Mouse (Mus musculus): Measurements from ENCODE around the gene Acap1. TPM values are rescaled to one million over a fixed set of nuclear protein-coding genes. Genes with fewer than 3 reads are reported as not detected.
"Not testable (repeated sequence)": the region's sequence is repeated elsewhere in the genome, so short reads cannot be mapped to it uniquely, and the experiment has no call there.

The Acap1 gene
- polyA plus RNA-seq, 1 experiment from 2014 or later, result 0.52 TPM

DNA sequence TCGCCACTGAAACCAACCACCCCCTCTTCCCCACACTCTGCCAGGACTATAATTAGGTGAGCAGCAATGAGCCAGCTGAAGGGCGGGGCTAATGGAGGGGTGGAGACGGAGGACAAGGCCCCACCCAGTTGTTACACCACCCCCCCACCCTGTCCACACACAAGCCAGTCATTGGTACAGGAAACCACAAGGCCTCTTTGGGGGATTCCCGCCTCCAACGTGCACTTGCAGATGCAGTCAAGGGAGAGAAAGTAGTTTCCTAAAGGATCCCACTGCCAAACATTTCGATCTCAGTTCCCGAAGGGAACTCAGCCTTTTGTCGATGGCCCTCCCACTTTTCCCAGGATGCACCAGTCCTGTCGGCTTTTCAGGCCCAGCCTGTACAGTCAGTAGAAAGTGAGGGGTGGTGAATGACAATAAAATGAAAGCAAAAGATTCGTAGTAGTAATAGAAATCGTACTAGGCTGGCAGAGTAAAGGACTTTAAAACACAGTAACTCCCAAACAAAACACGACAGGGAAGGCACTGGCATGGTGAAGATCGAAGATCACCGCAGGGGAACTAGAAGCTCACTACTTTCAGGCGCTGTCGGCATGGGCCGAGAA is 24.4 kb upstream of the Acap1 start:
- Histone ChIP-seq H3K4me3 (peak overlapping the region; percentile 91), H3K9me3 (no peaks in the 10 kb centered on the region), H3K27me3 (no peaks in the 10 kb centered on the region), H3K36me3 (peaks cover 41% of the 10 kb centered on the region), H3K4me2 (peak overlapping the region; percentile 93), H3K27ac (replicated peaks) (peak overlapping the region; percentile 95), H3K4me1 (replicated peaks) (peaks cover 40% of the 10 kb centered on the region), H3K9ac (peak overlapping the region; percentile 87)
- WGBS, result 2% methylated on average over 17 of the region's 17 CpGs
- ATAC-seq (ENCODE audit: low FRiP score, low read depth), result no peak

DNA sequence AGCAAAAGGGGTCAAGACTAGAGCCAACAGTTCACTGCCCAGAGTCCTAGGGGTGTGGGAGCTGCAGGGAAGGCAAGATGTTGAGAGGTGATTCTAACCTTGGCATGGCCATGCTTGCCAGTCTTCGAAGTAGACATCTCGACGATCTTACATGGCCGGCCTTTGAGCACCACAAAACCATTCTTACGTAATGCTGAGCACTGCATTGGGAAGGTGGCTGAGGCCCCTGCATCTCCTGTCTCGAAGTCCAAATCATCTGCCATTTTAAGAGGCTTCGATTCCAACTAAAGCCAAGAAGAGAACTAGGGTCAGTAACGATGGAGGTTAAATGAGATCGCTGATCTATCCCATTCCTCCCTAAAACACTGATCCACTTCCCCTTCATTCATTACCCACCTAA is 23.7 kb upstream of the Acap1 start:
- H3K36me3 ChIP-seq, result peaks cover 41% of the 10 kb centered on the region
- peak overlapping the region; percentile 91 for H3K4me3 ChIP-seq
- peak overlapping the region; percentile 93 for H3K4me2 ChIP-seq
- 83% methylated on average over 9 of the region's 9 CpGs for WGBS
- ATAC-seq (ENCODE audit: low FRiP score, low read depth), result no peak
- H3K27me3 ChIP-seq, result no peaks in the 10 kb centered on the region
- H3K9ac ChIP-seq, result no peak overlapping the region
- no peaks in the 10 kb centered on the region for H3K9me3 ChIP-seq
- no peak overlapping the region for H3K27ac ChIP-seq (replicated peaks)
- H3K4me1 ChIP-seq (replicated peaks), result peaks cover 46% of the 10 kb centered on the region

DNA sequence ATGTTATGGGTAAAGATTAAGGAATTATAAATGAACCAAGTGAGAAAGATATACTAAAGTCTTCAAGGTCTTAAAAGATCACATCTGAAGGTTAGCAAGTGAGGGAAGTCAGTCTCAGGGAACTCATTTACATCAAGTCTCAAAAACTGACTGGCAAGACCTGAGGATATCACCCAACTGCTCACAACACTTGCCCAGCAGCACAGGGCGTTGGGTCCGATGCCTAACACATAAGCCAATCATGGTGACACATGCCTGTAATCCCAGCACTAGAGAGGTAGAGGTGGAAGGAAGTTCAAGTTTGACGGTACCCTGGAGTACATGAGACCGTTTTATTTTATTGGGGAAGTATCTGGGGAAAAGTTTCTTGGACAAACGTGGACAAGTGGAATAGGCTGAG is 22.8 kb upstream of the Acap1 start:
- WGBS, result 91% methylated on average over 5 of the region's 5 CpGs
- H3K27ac ChIP-seq (replicated peaks), result no peak overlapping the region
- no peaks in the 10 kb centered on the region for H3K27me3 ChIP-seq
- peaks cover 52% of the 10 kb centered on the region for H3K4me1 ChIP-seq (replicated peaks)
- ATAC-seq (ENCODE audit: low FRiP score, low read depth), result no peak
- no peak overlapping the region for H3K4me2 ChIP-seq
- no peaks in the 10 kb centered on the region for H3K9me3 ChIP-seq
- H3K4me3 ChIP-seq, result no peak overlapping the region
- H3K9ac ChIP-seq, result no peak overlapping the region
- H3K36me3 ChIP-seq, result peaks cover 43% of the 10 kb centered on the region

DNA sequence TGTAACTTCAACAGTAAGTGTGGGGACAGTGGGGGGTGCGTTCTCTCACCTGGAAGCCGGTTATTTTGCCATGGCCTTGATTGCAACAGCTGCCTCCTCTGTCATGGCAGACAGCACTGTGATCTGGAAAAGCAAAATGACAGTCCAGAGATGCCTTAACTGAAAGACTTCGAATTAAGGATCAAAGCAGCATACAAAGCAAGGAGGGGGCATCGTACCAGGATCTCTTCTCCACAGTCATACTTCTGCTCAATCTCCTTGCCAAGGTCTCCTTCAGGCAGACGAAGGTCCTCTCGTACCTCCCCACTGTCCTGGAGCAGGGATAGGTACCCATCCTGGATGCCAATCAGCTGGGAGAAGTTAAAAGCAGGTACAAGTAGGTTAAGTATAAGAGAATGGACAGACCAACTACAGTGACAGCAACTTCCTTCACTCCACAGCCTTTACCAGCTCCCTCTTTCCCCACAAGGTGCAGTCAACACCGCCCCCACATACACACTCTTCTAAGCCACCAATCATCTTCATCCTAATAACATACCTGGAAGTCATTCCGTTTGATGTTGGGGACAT is 22.1 kb upstream of the Acap1 start:
- no peaks in the 10 kb centered on the region for H3K27me3 ChIP-seq
- 89% methylated on average over 8 of the region's 8 CpGs for WGBS
- no peak overlapping the region for H3K9ac ChIP-seq
- H3K36me3 ChIP-seq, result peaks cover 47% of the 10 kb centered on the region
- H3K9me3 ChIP-seq, result no peaks in the 10 kb centered on the region
- ATAC-seq (ENCODE audit: low FRiP score, low read depth), result no peak
- H3K4me1 ChIP-seq (replicated peaks), result peaks cover 51% of the 10 kb centered on the region
- H3K4me3 ChIP-seq, result no peak overlapping the region
- no peak overlapping the region for H3K27ac ChIP-seq (replicated peaks)
- no peak overlapping the region for H3K4me2 ChIP-seq

DNA sequence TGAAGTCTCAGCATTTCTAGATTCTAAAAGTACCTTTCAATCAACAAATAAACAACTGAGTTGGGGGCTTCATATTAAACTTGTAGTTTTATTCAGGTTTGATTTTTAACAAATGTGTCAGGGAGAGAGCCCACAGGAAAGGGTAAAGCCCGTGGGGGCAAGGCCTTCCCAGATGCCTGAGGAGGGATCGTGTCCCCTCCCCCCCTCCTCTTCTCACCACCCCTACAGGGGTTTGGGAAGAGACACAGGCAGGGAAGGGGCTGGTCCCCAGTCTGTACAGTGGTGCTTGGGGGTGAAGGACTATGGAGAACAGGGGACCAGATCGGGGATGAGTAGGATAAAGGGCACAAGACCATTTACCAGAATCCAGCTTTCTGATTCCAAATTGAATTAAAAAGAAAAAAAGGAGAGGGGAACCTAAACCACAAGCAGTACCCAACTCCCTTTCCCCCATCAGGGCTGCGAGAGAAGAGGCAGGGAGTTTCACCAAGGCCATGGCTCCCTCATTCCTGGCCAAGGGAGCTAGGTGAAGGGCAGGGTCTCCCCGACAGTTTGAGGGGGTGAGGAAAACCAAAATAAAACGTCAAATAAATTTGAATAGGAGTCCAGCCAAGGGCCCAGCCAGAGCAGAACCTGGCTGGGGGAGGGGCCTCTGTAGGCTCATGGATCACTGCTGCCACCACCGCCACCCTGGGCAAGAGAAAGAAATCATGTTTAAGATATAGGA is 21.5 kb upstream of the Acap1 start:
- not testable (repeated sequence) for H3K27ac ChIP-seq (replicated peaks); H3K27me3 ChIP-seq; H3K4me3 ChIP-seq; ATAC-seq (ENCODE audit: low FRiP score, low read depth); H3K4me2 ChIP-seq; H3K9me3 ChIP-seq; H3K9ac ChIP-seq
- Histone ChIP-seq H3K36me3 (peaks cover 53% of the 10 kb centered on the region), H3K4me1 (replicated peaks) (peaks cover 46% of the 10 kb centered on the region)
- 58% methylated on average over 7 of the region's 7 CpGs for WGBS

DNA sequence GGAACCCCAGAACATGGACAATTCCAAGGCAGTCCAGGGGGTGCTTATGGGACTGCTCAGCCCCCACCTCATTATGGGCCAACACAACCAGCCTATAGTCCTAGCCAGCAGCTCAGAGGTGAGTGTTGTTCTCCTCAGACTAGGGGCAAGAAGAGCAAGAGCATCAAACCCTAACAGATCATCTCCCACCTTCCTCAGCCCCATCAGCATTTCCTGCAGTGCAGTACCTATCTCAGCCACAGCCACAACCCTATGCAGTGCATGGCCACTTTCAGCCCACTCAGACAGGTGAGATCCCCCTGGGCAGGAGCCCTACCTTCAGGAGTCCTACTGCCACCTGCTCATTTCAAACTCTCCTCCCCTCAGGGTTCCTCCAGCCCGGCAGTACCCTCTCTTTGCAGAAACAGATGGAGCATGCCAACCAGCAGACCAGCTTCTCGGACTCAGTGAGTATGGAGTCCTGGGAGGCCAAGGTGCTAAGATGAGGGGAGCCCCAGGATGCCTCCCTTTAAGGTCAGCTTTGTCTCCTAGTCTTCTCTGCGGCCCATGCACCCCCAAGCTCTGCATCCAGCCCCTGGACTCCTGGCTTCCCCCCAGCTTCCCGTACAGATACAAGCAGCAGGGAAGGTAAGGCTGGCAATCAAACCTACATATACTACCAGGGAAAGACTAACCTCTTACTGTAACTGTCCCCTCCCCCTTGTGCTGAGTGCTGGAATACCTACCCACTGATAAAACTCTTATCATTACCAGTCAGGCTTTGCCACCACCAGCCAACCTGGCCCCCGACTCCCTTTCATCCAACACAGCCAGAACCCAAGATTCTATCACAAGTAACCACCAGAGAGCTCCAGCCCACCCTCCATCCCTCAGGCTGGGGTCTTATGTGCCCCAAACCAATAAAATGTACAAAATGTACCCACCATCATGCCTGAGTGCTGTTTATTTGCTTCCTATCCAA is 20.6 kb upstream of the Acap1 start:
- peaks cover 62% of the 10 kb centered on the region for H3K36me3 ChIP-seq
- H3K9ac ChIP-seq, result no peak overlapping the region
- H3K4me1 ChIP-seq (replicated peaks), result peaks cover 46% of the 10 kb centered on the region
- no peak overlapping the region for H3K27ac ChIP-seq (replicated peaks)
- H3K27me3 ChIP-seq, result no peaks in the 10 kb centered on the region
- ATAC-seq (ENCODE audit: low FRiP score, low read depth), result no peak
- 0 out of 2 replicates have a peak overlapping the region, but pooled peaks have one; percentile 97 for H3K4me2 ChIP-seq
- no peak overlapping the region for H3K4me3 ChIP-seq
- WGBS, result 75% methylated on average over 5 of the region's 5 CpGs
- H3K9me3 ChIP-seq, result no peaks in the 10 kb centered on the region

DNA sequence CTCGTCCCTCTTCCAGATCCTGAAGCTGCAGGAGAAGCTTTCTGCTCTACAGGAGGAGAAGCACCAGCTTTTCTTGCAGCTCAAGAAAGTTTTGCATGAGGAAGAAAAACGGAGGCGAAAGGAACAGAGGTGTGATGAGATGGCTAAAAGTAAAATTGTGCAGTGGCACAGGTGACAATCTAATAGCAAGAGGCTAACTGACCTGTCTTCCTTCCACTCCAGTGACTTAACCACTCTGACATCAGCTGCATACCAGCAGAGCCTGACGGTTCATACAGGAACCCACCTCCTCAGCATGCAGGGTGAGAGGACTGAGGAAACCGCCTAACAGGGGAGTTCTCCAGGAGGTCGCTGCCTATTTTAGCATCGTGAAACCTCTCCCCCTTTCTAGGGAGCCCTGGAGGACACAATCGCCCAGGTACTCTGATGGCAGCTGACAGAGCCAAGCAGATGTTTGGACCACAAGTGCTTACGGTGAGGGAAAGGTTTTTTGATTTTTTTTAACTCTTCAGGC is 19.6 kb upstream of the Acap1 start:
- no peaks in the 10 kb centered on the region for H3K27me3 ChIP-seq
- H3K4me2 ChIP-seq, result peak overlapping the region; percentile 97
- peak overlapping the region; percentile 65 for H3K4me3 ChIP-seq
- H3K9ac ChIP-seq, result peak overlapping the region; percentile 71
- peaks cover 43% of the 10 kb centered on the region for H3K4me1 ChIP-seq (replicated peaks)
- no peak for ATAC-seq (ENCODE audit: low FRiP score, low read depth)
- peaks cover 72% of the 10 kb centered on the region for H3K36me3 ChIP-seq
- 43% methylated on average over 9 of the region's 9 CpGs for WGBS
- no peak overlapping the region for H3K27ac ChIP-seq (replicated peaks)
- no peaks in the 10 kb centered on the region for H3K9me3 ChIP-seq

DNA sequence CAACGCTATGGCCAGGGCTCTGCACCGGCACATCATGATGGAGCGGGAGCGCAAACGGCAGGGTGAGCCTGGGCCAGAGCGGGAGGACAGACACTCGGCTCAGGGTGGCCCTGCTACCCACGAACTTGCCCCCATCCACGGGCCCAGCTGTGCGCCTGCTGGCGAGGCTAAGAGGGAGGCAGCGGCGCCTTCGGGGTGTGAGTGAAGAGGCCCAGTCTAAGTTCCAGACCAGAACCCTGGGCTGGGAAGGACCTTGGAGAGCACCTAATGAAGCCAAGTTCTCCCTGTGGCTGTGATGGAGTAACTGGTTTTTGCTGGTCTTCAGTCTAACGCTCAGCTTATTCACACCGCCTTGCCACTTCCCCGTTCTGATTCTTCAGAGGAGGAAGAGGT is 19.0 kb upstream of the Acap1 start:
- Histone ChIP-seq H3K27me3 (no peaks in the 10 kb centered on the region), H3K9me3 (no peaks in the 10 kb centered on the region), H3K9ac (peak overlapping the region; percentile 71), H3K36me3 (peaks cover 78% of the 10 kb centered on the region), H3K4me2 (peak overlapping the region; percentile 97), H3K4me1 (replicated peaks) (peaks cover 37% of the 10 kb centered on the region), H3K4me3 (peak overlapping the region; percentile 65), H3K27ac (replicated peaks) (peak overlapping the region; percentile 85)
- WGBS, result 5% methylated on average over 13 of the region's 17 CpGs
- ATAC-seq (ENCODE audit: low FRiP score, low read depth), result no peak

DNA sequence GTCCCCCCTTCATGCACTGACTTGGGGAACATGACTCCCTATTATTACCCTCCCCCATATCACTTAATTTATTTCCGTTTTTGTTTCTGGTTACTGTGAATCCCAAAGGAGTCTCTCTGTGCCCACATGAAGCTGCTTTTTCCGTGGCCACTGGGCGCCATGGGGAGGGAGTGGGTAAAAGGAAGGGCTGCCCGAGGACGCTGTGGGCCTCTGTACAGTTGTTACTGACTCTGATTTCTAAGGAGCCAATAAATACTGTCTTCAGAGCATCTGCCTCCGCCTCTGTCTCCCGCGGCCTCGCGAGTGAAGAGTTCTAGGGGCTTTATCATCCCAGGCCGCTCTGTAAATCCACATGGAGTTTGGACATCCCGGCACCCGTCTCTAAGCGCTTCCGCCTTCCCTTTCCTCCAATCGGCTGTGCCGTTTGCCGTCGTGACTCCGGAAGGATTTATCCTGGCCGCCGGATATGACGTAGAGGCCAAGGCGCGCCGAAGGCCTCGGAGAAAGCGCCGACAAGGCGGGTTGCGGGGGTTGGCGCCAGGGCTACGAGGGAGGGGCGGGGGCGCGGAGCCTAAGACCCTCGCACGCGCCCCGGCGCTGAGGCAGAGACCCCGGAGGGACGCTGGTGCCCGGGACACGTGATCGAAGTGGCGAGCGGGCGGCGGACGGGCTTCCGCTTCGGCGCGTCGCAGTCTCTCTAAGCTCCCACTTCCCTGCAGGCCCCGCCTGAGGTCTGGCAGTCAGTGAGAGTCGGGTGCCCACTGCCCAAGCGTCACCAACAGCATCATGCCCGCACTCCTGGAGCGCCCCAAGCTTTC is 18.4 kb upstream of the Acap1 start, which contains the start of gene Gps2:
Gene Gps2, plus strand, starts transcription at position 335 of the 818 bp plus-strand sequence.
- H3K4me2 ChIP-seq, result peak within 1 kb of the TSS; percentile 97
- H3K9ac ChIP-seq, result peak within 1 kb of the TSS; percentile 71
- 1% methylated on average over 61 of the region's 61 CpGs for WGBS
- no peaks in the 10 kb centered on the region for H3K27me3 ChIP-seq
- peak; percentile 92 for ATAC-seq (ENCODE audit: low FRiP score, low read depth)
- peaks cover 31% of the 10 kb centered on the region for H3K4me1 ChIP-seq (replicated peaks)
- peak within 1 kb of the TSS; percentile 65 for H3K4me3 ChIP-seq
- peaks cover 81% of the 10 kb centered on the region for H3K36me3 ChIP-seq
- no peaks in the 10 kb centered on the region for H3K9me3 ChIP-seq
- peak within 1 kb of the TSS; percentile 85 for H3K27ac ChIP-seq (replicated peaks)

DNA sequence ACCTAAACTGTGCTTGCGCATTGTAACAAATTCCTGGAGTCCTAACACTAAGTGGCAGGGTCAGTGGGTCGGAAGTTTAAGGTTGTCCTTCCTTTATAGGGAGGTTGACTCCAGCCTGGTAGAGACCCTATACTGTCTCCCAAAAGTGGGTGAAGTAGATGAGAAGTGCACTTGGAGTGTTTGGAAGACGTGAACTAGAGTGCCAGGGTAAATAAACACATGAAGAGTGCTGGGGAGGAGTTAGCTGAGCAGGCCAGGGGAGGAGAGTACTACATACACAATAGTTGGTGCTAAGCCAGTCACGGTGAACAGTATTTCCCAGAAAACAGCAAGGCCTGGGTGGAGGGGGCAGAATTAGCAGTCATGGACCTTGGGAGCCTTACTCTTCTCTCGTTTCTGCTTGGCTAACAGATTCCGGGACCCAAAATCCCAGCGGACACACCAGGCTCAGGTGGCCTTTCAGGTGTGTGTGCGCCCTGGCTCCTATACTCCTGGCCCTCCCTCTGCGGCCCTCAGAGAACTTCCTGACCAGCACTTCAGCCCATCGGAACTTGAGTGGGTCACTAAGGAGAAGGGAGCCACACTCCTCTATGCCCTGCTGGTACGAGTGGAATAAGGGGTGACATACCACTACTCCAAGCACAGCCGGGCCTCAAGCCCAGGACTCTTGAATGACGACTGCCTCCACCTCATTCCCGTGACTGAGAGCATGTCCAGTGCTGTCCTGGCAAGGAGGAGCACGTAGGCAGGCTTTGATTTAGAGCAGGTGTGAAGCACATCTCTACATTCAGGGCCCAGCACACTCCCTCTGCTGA is 17.6 kb upstream of the Acap1 start:
- peaks cover 81% of the 10 kb centered on the region for H3K36me3 ChIP-seq
- H3K4me3 ChIP-seq, result peak overlapping the region; percentile 65
- WGBS, result 82% methylated on average over 15 of the region's 15 CpGs
- H3K27me3 ChIP-seq, result no peaks in the 10 kb centered on the region
- H3K4me2 ChIP-seq, result peak overlapping the region; percentile 97
- no peak overlapping the region for H3K27ac ChIP-seq (replicated peaks)
- no peaks in the 10 kb centered on the region for H3K9me3 ChIP-seq
- H3K4me1 ChIP-seq (replicated peaks), result peaks cover 28% of the 10 kb centered on the region
- H3K9ac ChIP-seq, result no peak overlapping the region
- ATAC-seq (ENCODE audit: low FRiP score, low read depth), result 0 out of 2 replicates have a peak, but pooled peaks have one; percentile 44

Measured in hindbrain, embryonic 15.5 days (tissue).